Comparison of ENCODE assay signal across 8 mouse cellular contexts in genomic region chr2:32430701-32431676, GRCm38 (mm10). TPM values are rescaled to one million over a fixed set of nuclear protein-coding genes. Genes with fewer than 3 reads are reported as not detected.
DNase-seq lines count a peak whose midpoint lies in the region; ATAC-seq and TF ChIP-seq lines count a peak whose summit lies in the region.

No protein-coding gene starts in this region.

- TF ChIP-seq POLR2A in limb, embryonic 14.5 days (IDR thresholded peaks at IDR 0.05; ENCODE audit: borderline replicate concordance, extremely low read depth, insufficient read depth, insufficient read length) = 0 out of 2 replicates have a peak, but pooled peaks have one; percentile 18

- peak overlapping the region; percentile 68 for H3K9ac ChIP-seq in heart, embryonic 12.5 days
- peak overlapping the region; percentile 49 for H3K9ac ChIP-seq in kidney, postnatal 0 days (ENCODE audit: low read depth, low read length)
- H3K9ac ChIP-seq in limb, embryonic 14.5 days (ENCODE audit: low read depth, low read length, severe bottlenecking) = peak overlapping the region; percentile 55
- peak overlapping the region; percentile 84 for H3K9ac ChIP-seq in neural tube, embryonic 13.5 days

- peak overlapping the region; percentile 60 for H3K4me3 ChIP-seq in forebrain, embryonic 10.5 days
- H3K4me3 ChIP-seq in heart, embryonic 12.5 days = peak overlapping the region; percentile 50
- H3K4me3 ChIP-seq in kidney, postnatal 0 days (replicated peaks; ENCODE audit: low read depth, low read length) = peak overlapping the region; percentile 28
- peak overlapping the region; percentile 45 for H3K4me3 ChIP-seq in limb, embryonic 14.5 days (replicated peaks; ENCODE audit: low read length)
- peak overlapping the region; percentile 56 for H3K4me3 ChIP-seq in neural tube, embryonic 13.5 days

- peak overlapping the region; percentile 73 for H3K4me2 ChIP-seq in heart, embryonic 12.5 days
- H3K4me2 ChIP-seq in kidney, postnatal 0 days (ENCODE audit: low read length) = peak overlapping the region; percentile 56
- peak overlapping the region; percentile 59 for H3K4me2 ChIP-seq in limb, embryonic 14.5 days (replicated peaks; ENCODE audit: low read depth, low read length, severe bottlenecking)
- peak overlapping the region; percentile 86 for H3K4me2 ChIP-seq in neural tube, embryonic 13.5 days

- WGBS in forebrain, embryonic 10.5 days = 9% methylated on average over 18 of the region's 18 CpGs
- 12% methylated on average over 18 of the region's 18 CpGs for WGBS in heart, embryonic 12.5 days
- 7% methylated on average over 18 of the region's 18 CpGs for WGBS in kidney, postnatal 0 days
- WGBS in limb, embryonic 14.5 days = 9% methylated on average over 18 of the region's 18 CpGs
- WGBS in neural tube, embryonic 13.5 days = 6% methylated on average over 18 of the region's 18 CpGs

- peaks cover 57% of the 10 kb centered on the region for H3K4me1 ChIP-seq in forebrain, embryonic 10.5 days
- peaks cover 41% of the 10 kb centered on the region for H3K4me1 ChIP-seq in heart, embryonic 12.5 days (replicated peaks)
- H3K4me1 ChIP-seq in kidney, postnatal 0 days (replicated peaks; ENCODE audit: insufficient read depth, low read length) = peaks cover 33% of the 10 kb centered on the region; the same call in 1 of the 2 replicates
- H3K4me1 ChIP-seq in limb, embryonic 14.5 days (ENCODE audit: control insufficient read depth, insufficient read depth, low read length) = peaks cover 35% of the 10 kb centered on the region
- peaks cover 48% of the 10 kb centered on the region for H3K4me1 ChIP-seq in neural tube, embryonic 13.5 days (replicated peaks)

- DNase-seq in adrenal gland, adult (ENCODE audit: inconsistent age in 2 of 2, low spot score in 1 of 2) = peak; percentile 73 to 85
- DNase-seq in adrenal gland, adult 18-20 months (ENCODE audit: low spot score in 2 of 2) = no peak
- DNase-seq in forebrain, embryonic 10.5 days (ENCODE audit: extremely low spot score, low spot score) = peak; percentile 90
- peak; percentile 97 for DNase-seq in kidney, postnatal 0 days (ENCODE audit: low spot score)
- peak; percentile 96 for DNase-seq in limb, embryonic 14.5 days (ENCODE audit: low spot score)

- H3K9me3 ChIP-seq in forebrain, embryonic 10.5 days = no peaks in the 10 kb centered on the region
- H3K9me3 ChIP-seq in heart, embryonic 12.5 days (replicated peaks) = no peaks in the 10 kb centered on the region
- no peaks in the 10 kb centered on the region for H3K9me3 ChIP-seq in kidney, postnatal 0 days (replicated peaks; ENCODE audit: low read length)
- H3K9me3 ChIP-seq in limb, embryonic 14.5 days (ENCODE audit: control insufficient read depth, low read length) = no peaks in the 10 kb centered on the region
- H3K9me3 ChIP-seq in neural tube, embryonic 13.5 days = no peaks in the 10 kb centered on the region

- ATAC-seq in heart, embryonic 12.5 days (ENCODE audit: insufficient number of reproducible peaks, low FRiP score) = peak; percentile 86
- ATAC-seq in kidney, postnatal 0 days (replicated peaks; ENCODE audit: low FRiP score, low read depth) = peak; percentile 89
- ATAC-seq in limb, embryonic 14.5 days (ENCODE audit: low FRiP score, low read depth) = peak; percentile 93
- peak; percentile 94 for ATAC-seq in neural tube, embryonic 13.5 days (ENCODE audit: low read depth)
- ATAC-seq in erythroid progenitor cell, adult 5-6 weeks (replicated peaks; ENCODE audit: low FRiP score, poor library complexity, severe bottlenecking) = no peak

- peaks cover 12% of the 10 kb centered on the region for H3K36me3 ChIP-seq in forebrain, embryonic 10.5 days (replicated peaks)
- H3K36me3 ChIP-seq in heart, embryonic 12.5 days = 0 out of 2 replicates have a peak, but pooled peaks cover 2% of the 10 kb centered on the region
- no peaks in the 10 kb centered on the region for H3K36me3 ChIP-seq in kidney, postnatal 0 days (ENCODE audit: insufficient read depth, low read length)
- H3K36me3 ChIP-seq in limb, embryonic 14.5 days (ENCODE audit: control insufficient read depth, insufficient read depth, low read length) = no peaks in the 10 kb centered on the region
- H3K36me3 ChIP-seq in neural tube, embryonic 13.5 days = no peaks in the 10 kb centered on the region

- no peaks in the 10 kb centered on the region for H3K27me3 ChIP-seq in forebrain, embryonic 10.5 days (ENCODE audit: poor library complexity, severe bottlenecking)
- no peaks in the 10 kb centered on the region for H3K27me3 ChIP-seq in heart, embryonic 12.5 days (replicated peaks)
- no peaks in the 10 kb centered on the region for H3K27me3 ChIP-seq in kidney, postnatal 0 days (ENCODE audit: insufficient read depth, low read length)
- no peaks in the 10 kb centered on the region for H3K27me3 ChIP-seq in limb, embryonic 14.5 days (ENCODE audit: control insufficient read depth, insufficient read depth, low read length)
- no peaks in the 10 kb centered on the region for H3K27me3 ChIP-seq in neural tube, embryonic 13.5 days

- TF ChIP-seq CTCF in kidney, postnatal 0 days (IDR thresholded peaks at IDR 0.05; ENCODE audit: low read depth) = no peak

- peak overlapping the region; percentile 87 for H3K27ac ChIP-seq in forebrain, embryonic 10.5 days
- peak overlapping the region; percentile 63 for H3K27ac ChIP-seq in heart, embryonic 12.5 days (ENCODE audit: poor library complexity, severe bottlenecking)
- peak overlapping the region; percentile 65 for H3K27ac ChIP-seq in kidney, postnatal 0 days
- peak overlapping the region; percentile 72 for H3K27ac ChIP-seq in limb, embryonic 14.5 days (replicated peaks; ENCODE audit: low read depth, low read length)
- H3K27ac ChIP-seq in neural tube, embryonic 13.5 days (replicated peaks) = peak overlapping the region; percentile 92

RNA-seq across cellular contexts. Expression of gene Naif1, which starts 19.3 kb away (rescaled TPM):
- total RNA-seq in adrenal gland, adult 18-20 months (2021) = 1 to 10 TPM; 4.1 to 4.5 TPM
- 6.6 and 6.7 TPM in 2 replicates for polyA plus RNA-seq in forebrain, embryonic 10.5 days (2016; fragmentation: Nextera tagmentation; extraction: Ambion mirVana)
- 4.7 and 5.4 TPM in 2 replicates for polyA plus RNA-seq in heart, embryonic 12.5 days (2016; fragmentation: Nextera tagmentation; extraction: Ambion mirVana)
- polyA plus RNA-seq in kidney, postnatal 0 days (2015; fragmentation: Nextera tagmentation; extraction: Ambion mirVana) = 4.7 TPM in 2 replicates
- 4.5 and 5.1 TPM in 2 replicates for polyA plus RNA-seq in limb, embryonic 14.5 days (2012; rRNA removed)
- polyA plus RNA-seq in limb, embryonic 14.5 days (2014; fragmentation: Nextera tagmentation; extraction: Ambion mirVana) = 4.2 and 5.4 TPM in 2 replicates
- 5.1 and 5.6 TPM in 2 replicates for polyA plus RNA-seq in neural tube, embryonic 13.5 days (2015; fragmentation: Nextera tagmentation; extraction: Ambion mirVana)
- 4.0 TPM in 1 of 2 replicates, not detected in the other for total RNA-seq in erythroid progenitor cell, adult 5-6 weeks (2015; ENCODE audit: low replicate concordance)
- total RNA-seq in erythroid progenitor cell, adult 5-6 weeks (2017; ENCODE audit: low replicate concordance) = 0.23 and 2.1 TPM in 2 replicates

RNA-seq across cellular contexts. Expression of gene Slc25a25, which starts 20.3 kb away (rescaled TPM):
- total RNA-seq in adrenal gland, adult 18-20 months (2021) = 10 to 100 TPM; 48.8 to 55.3 TPM
- 25.0 and 26.3 TPM in 2 replicates for polyA plus RNA-seq in forebrain, embryonic 10.5 days (2016; fragmentation: Nextera tagmentation; extraction: Ambion mirVana)
- 13.0 and 14.3 TPM in 2 replicates for polyA plus RNA-seq in heart, embryonic 12.5 days (2016; fragmentation: Nextera tagmentation; extraction: Ambion mirVana)
- 15.0 and 16.9 TPM in 2 replicates for polyA plus RNA-seq in kidney, postnatal 0 days (2015; fragmentation: Nextera tagmentation; extraction: Ambion mirVana)
- polyA plus RNA-seq in limb, embryonic 14.5 days (2012; rRNA removed) = 17.4 and 19.2 TPM in 2 replicates
- polyA plus RNA-seq in limb, embryonic 14.5 days (2014; fragmentation: Nextera tagmentation; extraction: Ambion mirVana) = 12.7 and 15.1 TPM in 2 replicates
- polyA plus RNA-seq in neural tube, embryonic 13.5 days (2015; fragmentation: Nextera tagmentation; extraction: Ambion mirVana) = 49.8 and 49.9 TPM in 2 replicates
- 5.4 and 7.2 TPM in 2 replicates for total RNA-seq in erythroid progenitor cell, adult 5-6 weeks (2015; ENCODE audit: low replicate concordance)
- 14.8 and 19.0 TPM in 2 replicates for total RNA-seq in erythroid progenitor cell, adult 5-6 weeks (2017; ENCODE audit: low replicate concordance)

RNA-seq across cellular contexts. Expression of gene Ptges2, which starts 35.3 kb away (rescaled TPM):
- total RNA-seq in adrenal gland, adult 18-20 months (2021) = 10 to 100 TPM; 56.9 to 66.5 TPM
- polyA plus RNA-seq in forebrain, embryonic 10.5 days (2016; fragmentation: Nextera tagmentation; extraction: Ambion mirVana) = 23.8 and 26.4 TPM in 2 replicates
- polyA plus RNA-seq in heart, embryonic 12.5 days (2016; fragmentation: Nextera tagmentation; extraction: Ambion mirVana) = 39.9 and 44.9 TPM in 2 replicates
- 44.1 and 44.8 TPM in 2 replicates for polyA plus RNA-seq in kidney, postnatal 0 days (2015; fragmentation: Nextera tagmentation; extraction: Ambion mirVana)
- 29.3 and 30.5 TPM in 2 replicates for polyA plus RNA-seq in limb, embryonic 14.5 days (2012; rRNA removed)
- 26.5 and 30.3 TPM in 2 replicates for polyA plus RNA-seq in limb, embryonic 14.5 days (2014; fragmentation: Nextera tagmentation; extraction: Ambion mirVana)
- 44.3 and 46.0 TPM in 2 replicates for polyA plus RNA-seq in neural tube, embryonic 13.5 days (2015; fragmentation: Nextera tagmentation; extraction: Ambion mirVana)
- 0.42 and 0.72 TPM in 2 replicates for total RNA-seq in erythroid progenitor cell, adult 5-6 weeks (2015; ENCODE audit: low replicate concordance)
- total RNA-seq in erythroid progenitor cell, adult 5-6 weeks (2017; ENCODE audit: low replicate concordance) = 0.51 TPM in 1 of 2 replicates, not detected in the other

RNA-seq across cellular contexts. Expression of gene Lcn2, which starts 42.9 kb away (rescaled TPM):
- 1 to 10 TPM; 1.7 to 2.1 TPM for total RNA-seq in adrenal gland, adult 18-20 months (2021)
- polyA plus RNA-seq in forebrain, embryonic 10.5 days (2016; fragmentation: Nextera tagmentation; extraction: Ambion mirVana) = not detected in 2 replicates
- 0.14 and 0.38 TPM in 2 replicates for polyA plus RNA-seq in heart, embryonic 12.5 days (2016; fragmentation: Nextera tagmentation; extraction: Ambion mirVana)
- polyA plus RNA-seq in kidney, postnatal 0 days (2015; fragmentation: Nextera tagmentation; extraction: Ambion mirVana) = 43.5 and 50.3 TPM in 2 replicates
- polyA plus RNA-seq in limb, embryonic 14.5 days (2012; rRNA removed) = 1.3 and 2.4 TPM in 2 replicates
- polyA plus RNA-seq in limb, embryonic 14.5 days (2014; fragmentation: Nextera tagmentation; extraction: Ambion mirVana) = 0.97 and 2.8 TPM in 2 replicates
- 0.56 and 1.4 TPM in 2 replicates for polyA plus RNA-seq in neural tube, embryonic 13.5 days (2015; fragmentation: Nextera tagmentation; extraction: Ambion mirVana)
- total RNA-seq in erythroid progenitor cell, adult 5-6 weeks (2015; ENCODE audit: low replicate concordance) = 1,234 and 1,375 TPM in 2 replicates
- 165 and 167 TPM in 2 replicates for total RNA-seq in erythroid progenitor cell, adult 5-6 weeks (2017; ENCODE audit: low replicate concordance)

RNA-seq across cellular contexts. Expression of gene 1110008P14Rik, which starts 49.3 kb away (rescaled TPM):
- 100 to 1,000 TPM; 158 to 166 TPM for total RNA-seq in adrenal gland, adult 18-20 months (2021)
- polyA plus RNA-seq in forebrain, embryonic 10.5 days (2016; fragmentation: Nextera tagmentation; extraction: Ambion mirVana) = 36.3 and 37.5 TPM in 2 replicates
- 48.2 and 48.9 TPM in 2 replicates for polyA plus RNA-seq in heart, embryonic 12.5 days (2016; fragmentation: Nextera tagmentation; extraction: Ambion mirVana)
- 87.0 and 96.8 TPM in 2 replicates for polyA plus RNA-seq in kidney, postnatal 0 days (2015; fragmentation: Nextera tagmentation; extraction: Ambion mirVana)
- polyA plus RNA-seq in limb, embryonic 14.5 days (2012; rRNA removed) = 51.3 and 76.1 TPM in 2 replicates
- 55.3 and 66.9 TPM in 2 replicates for polyA plus RNA-seq in limb, embryonic 14.5 days (2014; fragmentation: Nextera tagmentation; extraction: Ambion mirVana)
- polyA plus RNA-seq in neural tube, embryonic 13.5 days (2015; fragmentation: Nextera tagmentation; extraction: Ambion mirVana) = 101 and 135 TPM in 2 replicates
- 5.8 and 7.5 TPM in 2 replicates for total RNA-seq in erythroid progenitor cell, adult 5-6 weeks (2015; ENCODE audit: low replicate concordance)
- total RNA-seq in erythroid progenitor cell, adult 5-6 weeks (2017; ENCODE audit: low replicate concordance) = 3.7 and 7.2 TPM in 2 replicates

Comparison
In these comparisons a context has a peak if more than half of its experiments do, and no peak if none do; other contexts are left out.
1. DNase-seq: peak in adrenal gland, adult (2 of 2), forebrain, embryonic 10.5 days (single experiment), kidney, postnatal 0 days (single experiment) and limb, embryonic 14.5 days (single experiment); none in adrenal gland, adult 18-20 months (0 of 2).
2. Peak in every context shown above with its lines, with median percentiles within 50 percentile points of each other: H3K27ac ChIP-seq, H3K4me3 ChIP-seq, H3K4me2 ChIP-seq and H3K9ac ChIP-seq.